ENCODE assay signal across 15 mouse cellular contexts in the genomic region with DNA sequence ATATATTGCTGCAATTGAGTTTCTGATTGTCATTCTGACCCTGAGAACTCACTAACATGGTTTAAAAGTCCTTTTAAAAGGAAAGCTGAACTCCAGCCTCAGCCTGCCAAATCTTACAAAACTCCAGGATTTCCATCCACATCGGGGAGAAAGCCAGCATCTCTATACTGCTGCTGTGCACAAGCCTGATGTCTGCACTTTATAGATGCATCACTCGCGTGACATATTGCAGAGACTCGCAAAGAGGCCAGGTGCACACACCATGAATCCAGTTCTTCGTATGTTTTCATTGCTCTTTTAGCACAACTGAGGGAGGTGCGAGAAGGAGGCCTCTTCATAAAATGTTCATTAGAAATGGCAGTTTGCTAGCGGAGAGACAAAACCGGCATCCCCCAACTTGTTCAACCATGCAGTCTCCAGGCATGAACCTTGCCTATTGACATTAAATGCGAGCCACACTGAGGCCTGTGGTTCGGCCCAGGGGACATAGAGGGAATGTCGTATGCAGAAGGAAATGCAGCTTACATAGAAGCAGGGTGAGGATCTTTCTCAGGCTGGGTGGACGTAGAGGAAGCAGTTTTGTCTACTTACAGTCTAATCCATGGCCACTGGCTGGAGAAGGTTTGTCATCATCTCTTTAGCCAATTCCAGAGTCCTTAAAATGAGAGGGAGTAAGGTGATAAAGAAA.
DNase-seq lines count a peak whose midpoint lies in the region; ATAC-seq lines count a peak whose summit lies in the region.
"Had no signal": no experiment of that assay in that cellular context is flagged by ENCODE, and none has a peak within 500 bp of the region (broad histone marks: within the 10 kb centered on the region; RNA-seq: fewer than 3 reads in every experiment).

No protein-coding gene starts in this region.

- DNase-seq in kidney, adult 11 months, result no peak
- no peak for DNase-seq in hindbrain, embryonic 11.5 days (ENCODE audit: low spot score)
- no peak for DNase-seq in midbrain, embryonic 14.5 days
- no peak for DNase-seq in right cerebral cortex, postnatal 4 days
- DNase-seq in right cerebral cortex, adult 18-20 months, result no peak
- DNase-seq: B cell, adult 2 months; cerebellum, adult 9-11 months; gastrocnemius, adult 2 months; kidney, adult 18-20 months; liver; lung, postnatal 14 days had no signal

- H3K36me3 ChIP-seq in kidney, embryonic 15.5 days, result no peaks in the 10 kb centered on the region
- no peaks in the 10 kb centered on the region for H3K36me3 ChIP-seq in embryonic facial prominence, embryonic 12.5 days
- no peaks in the 10 kb centered on the region for H3K36me3 ChIP-seq in hindbrain, embryonic 11.5 days (ENCODE audit: control insufficient read depth, insufficient read depth, low read length)
- H3K36me3 ChIP-seq in midbrain, embryonic 14.5 days (ENCODE audit: control insufficient read depth, insufficient read depth, low read length), result no peaks in the 10 kb centered on the region
- H3K36me3 ChIP-seq in heart, embryonic 12.5 days, result no peaks in the 10 kb centered on the region

- H3K4me3 ChIP-seq in kidney, embryonic 15.5 days (replicated peaks), result no peak overlapping the region
- H3K4me3 ChIP-seq in embryonic facial prominence, embryonic 12.5 days, result no peak overlapping the region
- no peak overlapping the region for H3K4me3 ChIP-seq in hindbrain, embryonic 11.5 days (ENCODE audit: low read depth, low read length)
- no peak overlapping the region for H3K4me3 ChIP-seq in midbrain, embryonic 14.5 days (replicated peaks; ENCODE audit: low read depth, low read length)
- H3K4me3 ChIP-seq in heart, embryonic 12.5 days, result no peak overlapping the region
- H3K4me3 ChIP-seq: gastrocnemius, adult 2 months had no signal

- ATAC-seq in kidney, embryonic 15.5 days (replicated peaks; ENCODE audit: low FRiP score), result 0 out of 2 replicates have a peak, but pooled peaks have one; percentile 49
- no peak for ATAC-seq in embryonic facial prominence, embryonic 12.5 days (ENCODE audit: insufficient number of reproducible peaks, insufficient read depth, low FRiP score, low TSS enrichment)
- ATAC-seq in hindbrain, embryonic 11.5 days (ENCODE audit: low FRiP score), result no peak
- no peak for ATAC-seq in midbrain, embryonic 14.5 days (ENCODE audit: low FRiP score, low TSS enrichment)
- no peak for ATAC-seq in heart, embryonic 12.5 days (ENCODE audit: insufficient number of reproducible peaks, low FRiP score)
- ATAC-seq: activated CD4-positive, CD25-positive, alpha-beta regulatory T cell, adult 4 months had no signal

- H3K4me2 ChIP-seq in kidney, embryonic 15.5 days, result no peak overlapping the region
- no peak overlapping the region for H3K4me2 ChIP-seq in embryonic facial prominence, embryonic 12.5 days (replicated peaks)
- H3K4me2 ChIP-seq in hindbrain, embryonic 11.5 days (replicated peaks; ENCODE audit: low read depth, low read length), result no peak overlapping the region
- H3K4me2 ChIP-seq in midbrain, embryonic 14.5 days (ENCODE audit: low read length), result no peak overlapping the region
- H3K4me2 ChIP-seq in heart, embryonic 12.5 days, result no peak overlapping the region

- WGBS in kidney, embryonic 15.5 days, result 59% methylated on average over 12 of the region's 12 CpGs
- 70% methylated on average over 12 of the region's 12 CpGs for WGBS in embryonic facial prominence, embryonic 12.5 days
- WGBS in hindbrain, embryonic 11.5 days, result 80% methylated on average over 12 of the region's 12 CpGs
- WGBS in midbrain, embryonic 14.5 days, result 74% methylated on average over 12 of the region's 12 CpGs
- 81% methylated on average over 12 of the region's 12 CpGs for WGBS in heart, embryonic 12.5 days

- H3K4me1 ChIP-seq in kidney, embryonic 15.5 days, result peaks cover 29% of the 10 kb centered on the region
- peaks cover 49% of the 10 kb centered on the region for H3K4me1 ChIP-seq in embryonic facial prominence, embryonic 12.5 days
- H3K4me1 ChIP-seq in hindbrain, embryonic 11.5 days (replicated peaks; ENCODE audit: control insufficient read depth, insufficient read depth, low read length), result peaks cover 2% of the 10 kb centered on the region; the same call in 1 of the 2 replicates
- H3K4me1 ChIP-seq in midbrain, embryonic 14.5 days (ENCODE audit: control insufficient read depth, insufficient read depth, low read length), result peaks cover 19% of the 10 kb centered on the region; the same call in 1 of the 2 replicates
- H3K4me1 ChIP-seq in heart, embryonic 12.5 days (replicated peaks), result peaks cover 19% of the 10 kb centered on the region; the same call in 1 of the 2 replicates

- no peak overlapping the region for H3K9ac ChIP-seq in kidney, embryonic 15.5 days
- H3K9ac ChIP-seq in embryonic facial prominence, embryonic 12.5 days, result no peak overlapping the region
- no peak overlapping the region for H3K9ac ChIP-seq in hindbrain, embryonic 11.5 days (ENCODE audit: low read depth, low read length)
- no peak overlapping the region; the same call in 1 of the 2 replicates for H3K9ac ChIP-seq in midbrain, embryonic 14.5 days (replicated peaks; ENCODE audit: low read length)
- no peak overlapping the region for H3K9ac ChIP-seq in heart, embryonic 12.5 days

- no peak overlapping the region for H3K27ac ChIP-seq in kidney, embryonic 15.5 days
- H3K27ac ChIP-seq in embryonic facial prominence, embryonic 12.5 days, result peak overlapping the region; percentile 86
- peak overlapping the region; percentile 62; the same call in 1 of the 2 replicates for H3K27ac ChIP-seq in hindbrain, embryonic 11.5 days (ENCODE audit: low read depth, low read length)
- H3K27ac ChIP-seq in midbrain, embryonic 14.5 days (replicated peaks; ENCODE audit: low read depth, low read length), result 0 out of 2 replicates have a peak overlapping the region, but pooled peaks have one; percentile 14
- no peak overlapping the region for H3K27ac ChIP-seq in heart, embryonic 12.5 days (ENCODE audit: poor library complexity, severe bottlenecking)

- H3K27me3 ChIP-seq in kidney, embryonic 15.5 days, result no peaks in the 10 kb centered on the region
- no peaks in the 10 kb centered on the region for H3K27me3 ChIP-seq in embryonic facial prominence, embryonic 12.5 days
- H3K27me3 ChIP-seq in hindbrain, embryonic 11.5 days (ENCODE audit: control insufficient read depth, insufficient read depth, low read length), result no peaks in the 10 kb centered on the region
- no peaks in the 10 kb centered on the region for H3K27me3 ChIP-seq in midbrain, embryonic 14.5 days (ENCODE audit: control insufficient read depth, insufficient read depth, low read length)
- no peaks in the 10 kb centered on the region for H3K27me3 ChIP-seq in heart, embryonic 12.5 days (replicated peaks)

- H3K9me3 ChIP-seq in kidney, embryonic 15.5 days (replicated peaks), result no peaks in the 10 kb centered on the region
- H3K9me3 ChIP-seq in embryonic facial prominence, embryonic 12.5 days, result no peaks in the 10 kb centered on the region
- no peaks in the 10 kb centered on the region for H3K9me3 ChIP-seq in hindbrain, embryonic 11.5 days (ENCODE audit: control insufficient read depth, low read length)
- no peaks in the 10 kb centered on the region for H3K9me3 ChIP-seq in midbrain, embryonic 14.5 days (ENCODE audit: control insufficient read depth, low read length)
- no peaks in the 10 kb centered on the region for H3K9me3 ChIP-seq in heart, embryonic 12.5 days (replicated peaks)

Comparison
In these comparisons a context has a peak if more than half of its experiments do, and no peak if none do; other contexts are left out.
1. H3K27ac ChIP-seq: peak in embryonic facial prominence, embryonic 12.5 days (single experiment), hindbrain, embryonic 11.5 days (single experiment) and midbrain, embryonic 14.5 days (single experiment); none in kidney, embryonic 15.5 days (single experiment) and heart, embryonic 12.5 days (single experiment).